Mouse (Mus musculus) gastrocnemius, postnatal 36 days (tissue): ENCODE results near the gene Crygn. TPM values are rescaled to one million over a fixed set of nuclear protein-coding genes. Genes with fewer than 3 reads are reported as not detected.
A peak's percentile ranks its signal among the peaks of the same experiment; 100 is the strongest.

Experiments
- DNase-seq, 2 experiments: peaks; one replicate each; pipeline ENCODE4 v3.0.0; 2022
- intact Hi-C: fragments of 180-260 bp; cut with DNase I; formaldehyde crosslinking; loops from one replicate; pipeline ENCODE4 v1.15.1; 2025
- total RNA-seq, 2 experiments: library from RNA; stranded (reverse); gene quantifications; 2 replicates each; pipeline ENCODE4 v1.2.3; 2021

The Crygn gene
- total RNA-seq, 2 experiments from 2014 or later: 3.2 TPM; not detected in 1

GRCm38 (mm10) chr5:24750321-24751304, 7.2 kb downstream of the Crygn start:
- intact Hi-C loops: loop anchor here (5.0 kb wide), 1 partner anchor 73 kb away; no protein-coding TSS in a partner anchor
- DNase-seq: peak; percentile 81 to 86

- intact Hi-C loops: loop anchor here (5.0 kb wide), 1 partner anchor 72 kb away; no protein-coding TSS in a partner anchor
Observed at GRCm38 (mm10) chr5:24749731-24750130, 8.1 kb downstream of the Crygn start.

DNA sequence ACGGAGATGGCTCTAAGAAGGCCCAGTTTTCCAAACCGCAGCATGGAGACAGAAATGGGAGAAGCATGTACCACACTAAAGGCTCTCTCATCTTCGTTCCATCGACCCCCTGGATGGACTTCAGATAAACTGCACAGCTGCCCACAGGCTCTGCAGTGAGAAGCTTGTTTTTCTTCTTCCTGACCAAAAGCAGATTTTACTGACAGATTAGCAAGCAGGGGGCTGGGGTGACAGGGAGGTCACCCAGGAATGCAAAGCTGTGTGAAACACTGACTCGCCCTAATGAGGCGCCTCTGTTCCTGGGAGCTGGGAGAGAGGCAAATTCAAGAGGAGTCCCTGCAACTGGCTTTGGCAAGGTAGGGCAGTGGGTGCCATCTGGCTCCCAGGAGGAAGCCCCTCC, 10.3 kb downstream of the Crygn start:
- no peak for DNase-seq
- intact Hi-C loops: no loop called here

More at GRCm38 (mm10) chr5:24749731-24750130, 8.1 kb downstream of the Crygn start:
- DNase-seq: no peak

GRCm38 (mm10) chr5:24743956-24744355, 13.9 kb downstream of the Crygn start:
- intact Hi-C loops: no loop called here
- no peak for DNase-seq

DNA sequence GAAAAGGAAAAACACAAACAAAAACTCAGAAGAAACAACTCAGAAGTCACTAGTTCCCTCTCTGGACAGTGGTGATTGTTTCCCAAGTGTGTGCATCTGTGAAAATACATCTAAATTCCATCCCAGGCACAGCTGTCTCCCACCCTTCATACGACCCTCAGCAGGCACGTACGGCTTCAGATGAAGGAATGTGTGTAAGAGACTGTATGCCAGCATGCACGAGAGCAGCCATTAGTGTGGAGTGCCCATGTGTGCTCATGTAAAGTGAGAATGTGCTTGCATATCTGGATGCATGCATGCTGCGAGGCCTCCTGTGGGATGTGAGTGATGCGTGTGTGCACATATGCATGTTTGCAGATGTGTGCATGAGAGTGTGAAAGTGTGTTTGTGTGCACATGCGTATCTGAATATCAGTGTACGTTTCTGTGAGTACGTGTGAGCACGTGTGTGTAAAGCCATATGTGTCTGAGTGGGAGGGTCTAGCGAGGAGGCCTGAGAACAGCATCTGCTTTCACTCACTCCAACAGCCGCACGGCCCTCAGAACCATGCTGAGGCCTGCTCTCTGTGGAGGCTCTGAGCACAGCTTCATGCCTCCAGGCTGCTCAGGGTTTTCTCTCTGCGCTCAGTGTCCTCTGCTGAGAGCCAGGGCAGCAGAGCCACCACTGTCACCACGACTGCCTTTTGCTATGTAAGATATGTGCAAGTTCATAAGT, 16.5 kb downstream of the Crygn start:
- no peak for DNase-seq
- intact Hi-C loops: no loop called here

DNA sequence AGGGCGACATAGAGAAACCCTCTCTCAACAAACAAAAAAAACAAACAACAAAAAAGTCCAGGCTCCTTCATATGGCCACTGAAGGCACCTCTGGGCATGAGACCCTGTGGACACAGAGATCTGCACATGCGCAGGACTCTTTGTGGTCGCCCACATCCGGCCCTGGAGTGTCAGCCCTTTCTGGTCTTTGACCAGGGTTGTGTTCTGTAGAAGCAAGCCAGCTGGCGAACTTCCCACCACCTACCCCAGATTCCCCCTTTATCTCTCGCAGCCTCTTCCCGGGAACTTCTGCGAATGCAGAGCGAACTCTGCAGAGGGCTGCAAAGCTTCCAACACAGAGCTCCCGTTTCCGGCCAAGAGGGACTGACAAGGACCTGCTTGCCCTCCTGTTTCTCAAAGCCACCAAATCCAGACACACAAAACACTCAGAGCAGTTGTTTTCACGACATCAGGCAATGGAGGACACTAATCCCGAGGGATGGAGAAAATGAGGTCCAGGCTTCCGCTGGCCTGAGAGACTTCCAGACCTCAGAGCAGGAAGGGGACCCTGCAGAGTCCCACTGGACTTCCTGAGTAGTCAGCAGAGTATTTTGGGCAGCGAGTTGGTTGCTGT, 18.6 kb downstream of the Crygn start:
- intact Hi-C loops: no loop called here
- peak; percentile 50 to 58 for DNase-seq

- no peak for DNase-seq
Observed at GRCm38 (mm10) chr5:24738517-24738916, 19.3 kb downstream of the Crygn start.

DNA sequence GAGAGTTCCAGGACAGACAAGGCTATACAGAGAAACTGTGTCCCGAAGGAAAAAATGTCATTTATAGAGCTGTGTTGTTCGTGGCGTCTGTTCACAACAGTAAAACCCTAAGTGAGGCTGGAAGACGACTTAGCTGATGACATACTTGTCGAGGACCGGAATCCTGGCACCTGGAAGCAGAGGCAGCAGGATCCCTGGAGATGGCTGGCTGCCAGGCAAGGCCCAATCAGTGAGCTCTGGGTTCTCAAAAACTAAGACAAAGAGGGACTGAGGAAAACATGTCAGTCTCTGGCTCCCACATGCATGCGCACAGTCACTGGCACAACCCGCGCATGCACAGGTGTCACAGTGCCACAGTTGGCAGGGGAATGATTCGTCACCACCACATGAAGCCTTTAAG, 20.2 kb downstream of the Crygn start:
- DNase-seq: no peak
- intact Hi-C loops: no loop called here

More at GRCm38 (mm10) chr5:24738517-24738916, 19.3 kb downstream of the Crygn start:
- intact Hi-C loops: no loop called here

DNA sequence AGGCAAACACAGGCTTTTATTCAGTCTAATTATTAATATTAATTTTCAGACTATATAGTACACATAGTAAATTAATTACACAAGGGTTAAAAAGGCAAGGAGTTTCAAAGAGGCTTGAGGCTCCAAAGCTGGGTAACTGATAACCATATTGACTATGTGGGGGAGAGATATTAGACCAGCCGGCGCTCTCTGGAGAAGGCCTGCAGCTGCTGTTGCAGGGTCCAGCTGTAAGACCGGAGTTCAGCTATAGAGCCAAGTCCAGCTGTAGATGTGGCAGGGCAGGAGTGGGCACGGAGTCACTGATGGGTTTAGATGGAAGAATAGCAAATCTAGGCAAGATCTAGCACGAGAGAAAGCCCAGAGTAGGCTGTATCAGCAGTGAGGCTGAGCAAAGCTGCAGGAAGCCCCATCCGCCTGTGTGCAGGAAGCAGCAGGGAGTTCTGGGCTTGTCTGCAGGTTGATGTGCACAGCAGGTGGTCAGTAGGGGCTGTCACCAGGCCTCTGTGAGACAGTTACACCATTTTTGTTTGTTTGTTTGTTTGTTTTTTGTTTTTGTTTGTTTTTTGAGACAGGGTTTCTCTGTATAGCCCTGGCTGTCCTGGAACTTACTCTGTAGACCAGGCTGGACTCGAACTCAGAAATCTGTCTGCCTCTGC, 23.9 kb downstream of the Crygn start:
- intact Hi-C loops: no loop called here

GRCm38 (mm10) chr5:24733134-24733533, 24.7 kb downstream of the Crygn start:
- intact Hi-C loops: no loop called here
- no peak for DNase-seq

More for the DNA sequence above, 23.9 kb downstream of the Crygn start:
- no peak for DNase-seq

DNA sequence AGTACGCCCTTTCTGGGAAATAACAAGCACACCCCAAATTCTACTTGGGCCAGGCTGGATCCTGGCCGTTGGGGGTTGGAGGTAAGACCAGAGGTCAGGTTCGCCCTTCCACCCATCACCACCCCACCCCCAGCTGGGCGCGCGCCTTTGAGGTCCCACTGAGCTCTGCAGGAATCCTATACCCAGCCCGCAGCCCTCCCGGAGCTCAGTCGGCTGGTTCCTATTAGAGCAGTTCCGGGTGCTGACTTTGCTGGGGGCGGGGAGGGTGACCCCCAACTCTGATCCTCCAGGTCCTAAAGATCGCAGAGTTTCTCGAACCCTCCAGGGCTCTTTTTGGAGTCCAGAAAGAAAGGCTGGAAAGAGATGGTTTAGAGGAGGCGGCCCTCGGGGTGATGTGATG, 26.8 kb downstream of the Crygn start:
- intact Hi-C loops: no loop called here
- no peak for DNase-seq

DNA sequence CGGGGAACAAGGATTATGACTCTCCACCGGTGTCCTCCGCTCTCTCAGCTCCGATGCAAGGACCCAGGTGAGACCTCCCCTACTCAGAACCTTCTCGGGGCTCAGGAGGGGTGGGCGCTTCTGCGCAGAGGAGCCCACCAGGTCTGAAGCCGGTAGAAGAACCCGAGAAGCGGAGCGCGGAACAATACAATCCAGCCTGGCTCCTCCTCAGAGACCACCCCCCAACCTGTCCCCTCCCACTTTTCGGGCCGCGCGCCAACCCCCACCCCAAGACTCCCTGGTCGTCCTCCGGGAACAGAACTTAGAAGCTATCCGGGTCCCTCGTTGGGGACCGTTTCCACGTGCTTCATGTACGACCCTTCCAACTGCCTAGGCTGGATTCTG, 27.3 kb downstream of the Crygn start, which contains the start of gene Wdr86:
Gene Wdr86, minus strand, starts transcription at position 240 of the 384 bp plus-strand sequence.
- no peak for DNase-seq
- intact Hi-C loops: no loop called here

- intact Hi-C loops: no loop called here
- DNase-seq: no peak
Observed at GRCm38 (mm10) chr5:24729797-24730487, 27.9 kb downstream of the Crygn start.

- intact Hi-C loops: no loop called here
- DNase-seq: no peak
Observed at GRCm38 (mm10) chr5:24726901-24727836, 30.6 kb downstream of the Crygn start.

- intact Hi-C loops: no loop called here
- DNase-seq: no peak
Observed at GRCm38 (mm10) chr5:24725897-24726296, 31.9 kb downstream of the Crygn start.

DNA sequence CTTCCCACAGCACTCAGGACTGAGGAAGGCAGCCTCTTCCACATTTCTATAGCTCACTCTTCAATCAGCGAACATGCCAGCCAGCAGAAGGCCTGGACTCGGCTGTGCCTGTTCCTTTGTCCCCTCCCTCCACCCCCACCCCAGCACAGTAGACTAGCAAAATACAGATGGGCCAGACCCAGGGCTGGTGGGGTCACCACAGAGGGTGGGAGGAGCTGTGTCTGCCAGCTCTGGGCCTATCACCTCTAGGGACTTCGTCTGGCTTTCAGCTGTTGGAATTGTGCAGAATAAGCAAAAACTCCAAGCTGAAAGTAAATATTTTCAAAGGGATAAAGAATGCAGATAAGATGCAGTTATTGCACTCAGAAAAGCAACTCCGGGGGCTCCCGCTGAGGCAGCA, 33.0 kb downstream of the Crygn start:
- intact Hi-C loops: no loop called here
- no peak for DNase-seq

- no peak for DNase-seq
- intact Hi-C loops: no loop called here
Observed at GRCm38 (mm10) chr5:24724270-24724634, 33.6 kb downstream of the Crygn start.

GRCm38 (mm10) chr5:24723527-24724269, 34.1 kb downstream of the Crygn start:
- intact Hi-C loops: no loop called here

More at GRCm38 (mm10) chr5:24723527-24724269, 34.1 kb downstream of the Crygn start:
- DNase-seq: no peak
